Mouse (Mus musculus): Measurements from ENCODE around the gene Slc46a3. TPM values are rescaled to one million over a fixed set of nuclear protein-coding genes. Genes with fewer than 3 reads are reported as not detected.

The Slc46a3 gene
- 4.0 and 5.9 TPM in 2 replicates for polyA plus RNA-seq (2014; fragmentation: Nextera tagmentation; extraction: Ambion mirVana)

GRCm38 (mm10) chr5:147894455-147895076 lies at the start of gene Slc46a3:
Gene Slc46a3 (minus strand): TSS chr5:147894815.
- Histone ChIP-seq H3K4me2 (ENCODE audit: low read length) (peak within 1 kb of the TSS; percentile 94), H3K36me3 (ENCODE audit: control insufficient read depth, insufficient read depth, low read length) (no peaks in the 10 kb centered on the region), H3K4me3 (ENCODE audit: low read depth, low read length) (peak within 1 kb of the TSS; percentile 55), H3K9ac (ENCODE audit: low read length) (peak within 1 kb of the TSS; percentile 40), H3K27ac (ENCODE audit: low read depth, low read length) (no peak within 1 kb of the TSS), H3K27me3 (replicated peaks; ENCODE audit: control insufficient read depth, insufficient read depth, low read length) (peaks cover 14% of the 10 kb centered on the region; the same call in 1 of the 2 replicates), H3K9me3 (replicated peaks; ENCODE audit: control insufficient read depth, low read length) (no peaks in the 10 kb centered on the region), H3K4me1 (ENCODE audit: control insufficient read depth, insufficient read depth, low read length) (peaks cover 6% of the 10 kb centered on the region; the same call in 1 of the 2 replicates)
- DNase-seq (ENCODE audit: low spot score) (peak; percentile 94), ATAC-seq (peak; percentile 99)
- WGBS = under 1% methylated on average over 47 of the region's 47 CpGs

- 73% methylated on average over 5 of the region's 5 CpGs for whole genome bisulfite sequencing
- ATAC-seq (no peak), DNase-seq (ENCODE audit: low spot score) (no peak)
- Histone ChIP-seq H3K9me3 (replicated peaks; ENCODE audit: control insufficient read depth, low read length) (no peaks in the 10 kb centered on the region), H3K4me2 (ENCODE audit: low read length) (no peak overlapping the region), H3K4me1 (ENCODE audit: control insufficient read depth, insufficient read depth, low read length) (no peaks in the 10 kb centered on the region), H3K36me3 (ENCODE audit: control insufficient read depth, insufficient read depth, low read length) (no peaks in the 10 kb centered on the region), H3K9ac (ENCODE audit: low read length) (no peak overlapping the region), H3K27me3 (replicated peaks; ENCODE audit: control insufficient read depth, insufficient read depth, low read length) (no peaks in the 10 kb centered on the region), H3K4me3 (ENCODE audit: low read depth, low read length) (no peak overlapping the region), H3K27ac (ENCODE audit: low read depth, low read length) (no peak overlapping the region)
Observed at GRCm38 (mm10) chr5:147939226-147939625, 44.6 kb upstream of the Slc46a3 start.

- H3K36me3 ChIP-seq (ENCODE audit: control insufficient read depth, insufficient read depth, low read length) = no peaks in the 10 kb centered on the region
- no peak for DNase-seq (ENCODE audit: low spot score)
- no peaks in the 10 kb centered on the region for H3K27me3 ChIP-seq (replicated peaks; ENCODE audit: control insufficient read depth, insufficient read depth, low read length)
- H3K9me3 ChIP-seq (replicated peaks; ENCODE audit: control insufficient read depth, low read length) = no peaks in the 10 kb centered on the region
- H3K4me1 ChIP-seq (ENCODE audit: control insufficient read depth, insufficient read depth, low read length) = no peaks in the 10 kb centered on the region
- no peak overlapping the region for H3K27ac ChIP-seq (ENCODE audit: low read depth, low read length)
- no peak overlapping the region for H3K9ac ChIP-seq (ENCODE audit: low read length)
- no peak overlapping the region for H3K4me2 ChIP-seq (ENCODE audit: low read length)
- no peak overlapping the region for H3K4me3 ChIP-seq (ENCODE audit: low read depth, low read length)
- WGBS = 89% methylated on average over 13 of the region's 13 CpGs
- ATAC-seq = no peak
Observed at GRCm38 (mm10) chr5:147935096-147935495, 40.5 kb upstream of the Slc46a3 start.

GRCm38 (mm10) chr5:147928668-147929497 lies 34.3 kb upstream of the Slc46a3 start:
- H3K4me1 ChIP-seq (ENCODE audit: control insufficient read depth, insufficient read depth, low read length) = no peaks in the 10 kb centered on the region
- H3K36me3 ChIP-seq (ENCODE audit: control insufficient read depth, insufficient read depth, low read length) = no peaks in the 10 kb centered on the region
- no peaks in the 10 kb centered on the region for H3K27me3 ChIP-seq (replicated peaks; ENCODE audit: control insufficient read depth, insufficient read depth, low read length)
- no peak overlapping the region for H3K4me3 ChIP-seq (ENCODE audit: low read depth, low read length)
- no peak for ATAC-seq
- WGBS = 86% methylated on average over 7 of the region's 7 CpGs
- H3K4me2 ChIP-seq (ENCODE audit: low read length) = no peak overlapping the region
- H3K9ac ChIP-seq (ENCODE audit: low read length) = no peak overlapping the region
- H3K27ac ChIP-seq (ENCODE audit: low read depth, low read length) = no peak overlapping the region
- H3K9me3 ChIP-seq (replicated peaks; ENCODE audit: control insufficient read depth, low read length) = no peaks in the 10 kb centered on the region
- DNase-seq (ENCODE audit: low spot score) = no peak

GRCm38 (mm10) chr5:147925935-147926604 lies 31.5 kb upstream of the Slc46a3 start:
- no peaks in the 10 kb centered on the region for H3K9me3 ChIP-seq (replicated peaks; ENCODE audit: control insufficient read depth, low read length)
- H3K4me1 ChIP-seq (ENCODE audit: control insufficient read depth, insufficient read depth, low read length) = no peaks in the 10 kb centered on the region
- H3K36me3 ChIP-seq (ENCODE audit: control insufficient read depth, insufficient read depth, low read length) = no peaks in the 10 kb centered on the region
- no peak overlapping the region for H3K4me2 ChIP-seq (ENCODE audit: low read length)
- H3K9ac ChIP-seq (ENCODE audit: low read length) = no peak overlapping the region
- H3K4me3 ChIP-seq (ENCODE audit: low read depth, low read length) = no peak overlapping the region
- H3K27ac ChIP-seq (ENCODE audit: low read depth, low read length) = no peak overlapping the region
- H3K27me3 ChIP-seq (replicated peaks; ENCODE audit: control insufficient read depth, insufficient read depth, low read length) = no peaks in the 10 kb centered on the region
- 74% methylated on average over 15 of the region's 15 CpGs for WGBS
- ATAC-seq (no peak), DNase-seq (ENCODE audit: low spot score) (no peak)

- H3K4me2 ChIP-seq (ENCODE audit: low read length) = no peak overlapping the region
- WGBS = 87% methylated on average over 5 of the region's 5 CpGs
- H3K27me3 ChIP-seq (replicated peaks; ENCODE audit: control insufficient read depth, insufficient read depth, low read length) = no peaks in the 10 kb centered on the region
- H3K27ac ChIP-seq (ENCODE audit: low read depth, low read length) = no peak overlapping the region
- no peaks in the 10 kb centered on the region for H3K9me3 ChIP-seq (replicated peaks; ENCODE audit: control insufficient read depth, low read length)
- no peak overlapping the region for H3K9ac ChIP-seq (ENCODE audit: low read length)
- H3K4me3 ChIP-seq (ENCODE audit: low read depth, low read length) = no peak overlapping the region
- no peaks in the 10 kb centered on the region for H3K36me3 ChIP-seq (ENCODE audit: control insufficient read depth, insufficient read depth, low read length)
- ATAC-seq (no peak), DNase-seq (ENCODE audit: low spot score) (no peak)
- no peaks in the 10 kb centered on the region for H3K4me1 ChIP-seq (ENCODE audit: control insufficient read depth, insufficient read depth, low read length)
Observed at GRCm38 (mm10) chr5:147924621-147925020, 30.0 kb upstream of the Slc46a3 start.

GRCm38 (mm10) chr5:147918044-147918846 lies 23.6 kb upstream of the Slc46a3 start:
- H3K4me2 ChIP-seq (ENCODE audit: low read length) = no peak overlapping the region
- no peaks in the 10 kb centered on the region for H3K4me1 ChIP-seq (ENCODE audit: control insufficient read depth, insufficient read depth, low read length)
- DNase-seq (ENCODE audit: low spot score) (no peak), ATAC-seq (no peak)
- no peaks in the 10 kb centered on the region for H3K36me3 ChIP-seq (ENCODE audit: control insufficient read depth, insufficient read depth, low read length)
- no peaks in the 10 kb centered on the region for H3K9me3 ChIP-seq (replicated peaks; ENCODE audit: control insufficient read depth, low read length)
- H3K4me3 ChIP-seq (ENCODE audit: low read depth, low read length) = no peak overlapping the region
- no peaks in the 10 kb centered on the region for H3K27me3 ChIP-seq (replicated peaks; ENCODE audit: control insufficient read depth, insufficient read depth, low read length)
- H3K27ac ChIP-seq (ENCODE audit: low read depth, low read length) = no peak overlapping the region
- 82% methylated on average over 17 of the region's 17 CpGs for WGBS
- H3K9ac ChIP-seq (ENCODE audit: low read length) = no peak overlapping the region

GRCm38 (mm10) chr5:147916171-147916570 lies 21.6 kb upstream of the Slc46a3 start:
- WGBS = 83% methylated on average over 9 of the region's 9 CpGs
- Histone ChIP-seq H3K27me3 (replicated peaks; ENCODE audit: control insufficient read depth, insufficient read depth, low read length) (no peaks in the 10 kb centered on the region), H3K36me3 (ENCODE audit: control insufficient read depth, insufficient read depth, low read length) (no peaks in the 10 kb centered on the region), H3K9me3 (replicated peaks; ENCODE audit: control insufficient read depth, low read length) (no peaks in the 10 kb centered on the region), H3K4me2 (ENCODE audit: low read length) (no peak overlapping the region), H3K4me3 (ENCODE audit: low read depth, low read length) (no peak overlapping the region), H3K4me1 (ENCODE audit: control insufficient read depth, insufficient read depth, low read length) (no peaks in the 10 kb centered on the region), H3K27ac (ENCODE audit: low read depth, low read length) (no peak overlapping the region), H3K9ac (ENCODE audit: low read length) (no peak overlapping the region)
- ATAC-seq (no peak), DNase-seq (ENCODE audit: low spot score) (no peak)
